Mouse (Mus musculus): ENCODE measurements around the gene Tmem132d. TPM values are rescaled to one million over a fixed set of nuclear protein-coding genes. Genes with fewer than 3 reads are reported as not detected.

Tmem132d gene
- polyA plus RNA-seq, 1 experiment = not detected

DNA sequence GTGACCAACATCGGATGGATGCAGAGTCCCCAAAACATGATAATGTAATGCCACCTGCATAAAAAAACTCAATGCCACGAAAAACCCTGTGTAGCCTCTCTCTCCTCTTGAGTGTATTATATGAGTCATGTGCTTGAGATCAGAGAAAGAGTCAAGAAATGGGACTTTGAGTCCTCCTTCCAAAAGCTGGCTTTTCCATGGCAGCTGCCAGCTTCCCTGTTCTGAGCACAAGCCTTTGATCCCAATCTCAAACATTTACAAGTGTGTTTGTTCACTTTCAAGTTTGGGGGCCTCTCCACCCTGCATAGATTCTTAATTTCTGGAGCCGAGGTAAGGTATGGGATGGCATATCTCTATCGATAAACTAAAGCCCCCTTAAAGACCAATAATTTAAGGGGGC, 8.2 kb downstream of the Tmem132d start:
- TF ChIP-seq CTCF (IDR thresholded peaks at IDR 0.05; ENCODE audit: control insufficient read depth, insufficient read depth, low read length) = no peak
- TF ChIP-seq POLR2A (IDR thresholded peaks at IDR 0.05; ENCODE audit: borderline replicate concordance, control insufficient read depth, low read depth, low read length) = no peak
- Histone ChIP-seq H3K4me1 (ENCODE audit: control insufficient read depth, insufficient read depth, low read length) (no peaks in the 10 kb centered on the region), H3K4me3 (replicated peaks; ENCODE audit: control insufficient read depth, low read depth, low read length) (no peak overlapping the region), H3K27ac (ENCODE audit: control insufficient read depth, insufficient read depth, low read depth, low read length, poor library complexity) (no peak overlapping the region)
- 71% methylated on average over 4 of the region's 4 CpGs for WGBS

DNA sequence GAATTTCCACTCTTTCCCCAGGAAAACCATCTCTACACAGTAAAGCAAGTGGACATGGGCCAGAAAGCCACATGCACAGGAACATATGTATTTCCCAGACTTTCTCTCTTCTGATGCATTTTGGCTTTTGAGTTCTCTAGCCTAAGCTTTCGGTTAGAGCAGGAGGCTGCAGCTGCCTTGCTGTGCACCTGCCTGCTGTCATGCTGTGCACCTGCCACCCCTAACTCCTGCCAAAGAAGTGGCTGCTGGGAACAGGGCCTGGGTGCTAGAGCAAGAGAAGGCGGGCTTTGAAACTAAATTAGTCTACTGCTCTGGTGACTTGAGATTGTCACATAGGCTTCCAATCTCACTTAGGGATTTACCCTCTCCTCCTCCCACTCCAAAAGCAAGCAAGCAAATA, 8.7 kb downstream of the Tmem132d start:
- no peak overlapping the region for H3K4me3 ChIP-seq (replicated peaks; ENCODE audit: control insufficient read depth, low read depth, low read length)
- TF ChIP-seq POLR2A (IDR thresholded peaks at IDR 0.05; ENCODE audit: borderline replicate concordance, control insufficient read depth, low read depth, low read length) = no peak
- TF ChIP-seq CTCF (IDR thresholded peaks at IDR 0.05; ENCODE audit: control insufficient read depth, insufficient read depth, low read length) = no peak
- no peak overlapping the region for H3K27ac ChIP-seq (ENCODE audit: control insufficient read depth, insufficient read depth, low read depth, low read length, poor library complexity)
- WGBS = 76% methylated on average over 2 of the region's 2 CpGs
- H3K4me1 ChIP-seq (ENCODE audit: control insufficient read depth, insufficient read depth, low read length) = no peaks in the 10 kb centered on the region

DNA sequence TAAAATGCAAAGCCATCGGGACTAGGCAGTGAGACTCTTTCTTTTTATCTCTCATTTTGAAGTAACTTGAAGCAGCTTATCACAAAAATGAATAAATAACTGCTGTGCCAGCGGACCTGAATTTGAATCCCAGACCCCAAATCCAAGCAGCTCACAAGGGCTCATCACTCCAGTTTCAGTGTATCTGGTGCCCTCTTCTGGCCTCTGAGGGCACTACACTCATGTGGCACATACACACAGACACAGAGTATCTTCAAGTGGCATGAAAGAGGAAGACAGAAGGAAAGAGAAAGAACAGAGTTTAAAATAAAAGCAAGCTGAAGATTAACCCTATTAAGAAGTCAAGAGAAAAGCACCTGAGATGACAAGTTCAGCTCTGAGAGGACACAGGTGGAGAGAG, 10.8 kb downstream of the Tmem132d start:
- no peak for TF ChIP-seq POLR2A (IDR thresholded peaks at IDR 0.05; ENCODE audit: borderline replicate concordance, control insufficient read depth, low read depth, low read length)
- no peak for TF ChIP-seq CTCF (IDR thresholded peaks at IDR 0.05; ENCODE audit: control insufficient read depth, insufficient read depth, low read length)
- WGBS = 83% methylated on average over 2 of the region's 2 CpGs

DNA sequence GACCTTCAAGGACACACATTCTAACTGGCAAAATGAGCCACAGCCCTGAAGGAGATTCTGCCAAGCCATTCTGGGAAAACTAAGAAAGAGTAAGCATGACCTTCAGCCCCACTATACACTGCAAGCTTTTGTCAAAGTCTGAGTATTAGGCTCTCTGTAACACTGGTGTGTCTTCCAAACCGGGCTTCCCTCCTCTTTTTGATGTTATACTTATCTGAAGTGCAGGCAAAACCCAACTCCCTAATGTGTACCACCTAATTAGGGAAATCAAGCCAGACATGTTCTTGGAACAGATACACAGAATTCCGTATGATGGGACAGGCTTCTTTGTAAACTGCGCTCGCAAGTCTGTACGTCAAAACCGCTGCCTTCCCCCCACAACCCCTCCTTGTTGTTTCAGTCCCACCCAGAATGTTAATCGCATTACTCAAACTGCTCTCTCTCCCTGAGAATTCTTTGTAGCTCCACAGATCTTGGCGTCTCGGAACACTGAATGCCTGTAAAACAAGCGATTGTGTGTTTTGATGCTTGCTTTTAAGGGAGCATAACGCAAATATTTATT, 14.6 kb downstream of the Tmem132d start:
- Histone ChIP-seq H3K27ac (ENCODE audit: control insufficient read depth, insufficient read depth, low read depth, low read length, poor library complexity) (no peak overlapping the region), H3K4me1 (ENCODE audit: control insufficient read depth, insufficient read depth, low read length) (no peaks in the 10 kb centered on the region), H3K4me3 (replicated peaks; ENCODE audit: control insufficient read depth, low read depth, low read length) (no peak overlapping the region)
- TF ChIP-seq POLR2A (IDR thresholded peaks at IDR 0.05; ENCODE audit: borderline replicate concordance, control insufficient read depth, low read depth, low read length) = no peak
- TF ChIP-seq CTCF (IDR thresholded peaks at IDR 0.05; ENCODE audit: control insufficient read depth, insufficient read depth, low read length) = no peak
- 77% methylated on average over 11 of the region's 11 CpGs for WGBS

More for the DNA sequence above, 10.8 kb downstream of the Tmem132d start:
- no peaks in the 10 kb centered on the region for H3K4me1 ChIP-seq (ENCODE audit: control insufficient read depth, insufficient read depth, low read length)
- no peak overlapping the region for H3K27ac ChIP-seq (ENCODE audit: control insufficient read depth, insufficient read depth, low read depth, low read length, poor library complexity)
- no peak overlapping the region for H3K4me3 ChIP-seq (replicated peaks; ENCODE audit: control insufficient read depth, low read depth, low read length)

DNA sequence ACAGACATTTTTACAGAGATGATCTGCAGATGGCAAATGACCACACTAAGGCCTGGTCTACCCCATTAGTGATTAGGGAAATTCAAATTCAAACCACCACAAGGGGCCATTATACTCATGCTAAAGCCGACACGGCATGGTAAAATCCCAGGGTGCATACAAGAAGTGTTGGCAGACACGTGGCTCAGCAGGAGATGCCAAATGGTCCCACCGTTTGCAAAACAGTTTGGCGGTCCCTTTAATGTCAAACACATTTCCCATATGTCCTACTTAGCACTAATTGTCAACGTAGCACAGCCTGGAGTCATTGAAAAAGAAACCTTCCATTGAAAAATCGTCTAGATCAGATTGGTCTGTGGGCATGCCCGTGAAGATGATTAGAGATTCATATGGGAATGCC, 18.8 kb downstream of the Tmem132d start:
- TF ChIP-seq POLR2A (IDR thresholded peaks at IDR 0.05; ENCODE audit: borderline replicate concordance, control insufficient read depth, low read depth, low read length) = no peak
- TF ChIP-seq CTCF (IDR thresholded peaks at IDR 0.05; ENCODE audit: control insufficient read depth, insufficient read depth, low read length) = no peak
- no peak overlapping the region for H3K4me3 ChIP-seq (replicated peaks; ENCODE audit: control insufficient read depth, low read depth, low read length)
- no peaks in the 10 kb centered on the region for H3K4me1 ChIP-seq (ENCODE audit: control insufficient read depth, insufficient read depth, low read length)
- no peak overlapping the region for H3K27ac ChIP-seq (ENCODE audit: control insufficient read depth, insufficient read depth, low read depth, low read length, poor library complexity)
- WGBS = 54% methylated on average over 8 of the region's 8 CpGs

DNA sequence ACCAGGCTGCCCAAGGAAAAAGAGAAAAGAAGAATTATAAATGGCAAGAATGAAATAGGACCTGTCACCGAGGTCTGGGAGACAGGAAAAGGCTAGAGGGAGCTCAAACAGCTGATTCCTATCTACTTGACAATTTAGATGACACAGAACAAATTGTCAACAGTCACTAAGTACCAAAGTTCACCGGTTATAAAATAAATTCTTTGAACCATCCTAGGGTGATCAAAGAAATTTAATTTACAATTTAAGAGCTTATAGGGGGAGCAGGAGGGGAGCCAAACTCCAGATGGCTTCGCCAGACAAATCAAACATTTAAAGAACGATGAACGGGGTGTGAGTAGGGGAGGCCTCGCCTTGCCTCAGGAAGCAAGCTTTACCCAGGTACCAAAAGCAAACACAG, 20.6 kb downstream of the Tmem132d start:
- TF ChIP-seq POLR2A (IDR thresholded peaks at IDR 0.05; ENCODE audit: borderline replicate concordance, control insufficient read depth, low read depth, low read length) = no peak
- TF ChIP-seq CTCF (IDR thresholded peaks at IDR 0.05; ENCODE audit: control insufficient read depth, insufficient read depth, low read length) = no peak
- Histone ChIP-seq H3K4me1 (ENCODE audit: control insufficient read depth, insufficient read depth, low read length) (no peaks in the 10 kb centered on the region), H3K27ac (ENCODE audit: control insufficient read depth, insufficient read depth, low read depth, low read length, poor library complexity) (no peak overlapping the region), H3K4me3 (replicated peaks; ENCODE audit: control insufficient read depth, low read depth, low read length) (no peak overlapping the region)
- 58% methylated on average over 6 of the region's 6 CpGs for WGBS

DNA sequence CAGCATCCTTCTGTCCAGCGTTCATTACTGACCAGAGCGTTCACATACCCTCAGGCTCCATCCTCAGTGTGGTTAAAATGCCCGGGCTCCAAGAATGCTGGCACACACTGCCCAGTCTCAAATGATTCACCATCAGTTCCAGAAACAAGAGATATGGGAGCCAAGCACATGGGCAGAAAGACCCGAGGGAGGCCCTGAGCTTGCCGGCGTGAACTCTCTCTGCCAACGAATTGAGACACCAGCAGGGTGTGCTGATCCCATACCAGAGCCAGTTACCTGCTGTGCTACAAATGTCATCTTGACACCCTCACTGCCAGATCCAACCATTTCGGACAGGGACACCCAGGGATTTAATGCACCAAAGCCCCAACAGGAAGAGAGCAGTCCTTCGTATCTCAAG, 25.3 kb downstream of the Tmem132d start:
- H3K4me3 ChIP-seq (replicated peaks; ENCODE audit: control insufficient read depth, low read depth, low read length) = no peak overlapping the region
- no peak for TF ChIP-seq CTCF (IDR thresholded peaks at IDR 0.05; ENCODE audit: control insufficient read depth, insufficient read depth, low read length)
- no peak for TF ChIP-seq POLR2A (IDR thresholded peaks at IDR 0.05; ENCODE audit: borderline replicate concordance, control insufficient read depth, low read depth, low read length)
- H3K4me1 ChIP-seq (ENCODE audit: control insufficient read depth, insufficient read depth, low read length) = no peaks in the 10 kb centered on the region
- no peak overlapping the region for H3K27ac ChIP-seq (ENCODE audit: control insufficient read depth, insufficient read depth, low read depth, low read length, poor library complexity)
- 82% methylated on average over 9 of the region's 9 CpGs for WGBS

DNA sequence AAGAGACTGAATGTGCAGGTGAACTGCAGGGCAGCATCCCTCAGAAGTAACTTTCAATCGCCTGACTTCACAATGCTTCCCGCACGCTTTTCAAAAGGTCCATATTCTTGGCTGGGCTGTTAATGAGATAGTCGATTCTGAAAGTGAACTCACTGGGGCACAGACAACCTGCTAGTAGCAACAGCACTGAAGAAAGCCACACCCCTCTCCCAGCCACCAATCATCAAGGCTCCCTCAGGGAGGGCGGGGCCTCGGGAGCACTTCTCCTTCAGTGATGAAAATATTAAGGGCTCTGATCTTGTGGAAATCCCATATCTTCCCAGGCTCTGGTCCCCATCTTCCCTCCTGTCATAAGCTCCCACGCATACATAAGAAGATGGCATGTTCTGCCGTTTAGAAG, 27.8 kb downstream of the Tmem132d start:
- Histone ChIP-seq H3K27ac (ENCODE audit: control insufficient read depth, insufficient read depth, low read depth, low read length, poor library complexity) (no peak overlapping the region), H3K4me1 (ENCODE audit: control insufficient read depth, insufficient read depth, low read length) (no peaks in the 10 kb centered on the region), H3K4me3 (replicated peaks; ENCODE audit: control insufficient read depth, low read depth, low read length) (no peak overlapping the region)
- WGBS = 89% methylated on average over 8 of the region's 8 CpGs
- TF ChIP-seq POLR2A (IDR thresholded peaks at IDR 0.05; ENCODE audit: borderline replicate concordance, control insufficient read depth, low read depth, low read length) (no peak), CTCF (IDR thresholded peaks at IDR 0.05; ENCODE audit: control insufficient read depth, insufficient read depth, low read length) (no peak)

DNA sequence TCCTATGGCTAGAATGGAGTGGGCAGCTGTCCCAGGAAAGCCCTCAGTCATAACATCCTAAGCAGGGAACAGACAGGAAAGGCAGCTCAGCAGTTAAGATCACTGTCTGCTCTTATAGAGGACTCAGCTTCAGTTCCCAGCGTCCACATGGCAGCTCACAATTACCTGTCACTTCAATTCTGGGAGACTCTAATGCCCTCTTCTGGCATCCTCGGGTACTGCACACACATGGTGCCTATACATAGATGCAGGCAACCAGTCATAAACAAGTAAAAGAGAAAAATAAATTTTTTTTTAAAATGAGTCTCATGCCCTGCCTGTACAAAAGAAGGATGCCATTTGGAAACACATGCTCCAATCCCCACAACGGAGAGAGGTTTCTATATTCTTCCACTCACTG, 28.7 kb downstream of the Tmem132d start:
- Histone ChIP-seq H3K27ac (ENCODE audit: control insufficient read depth, insufficient read depth, low read depth, low read length, poor library complexity) (no peak overlapping the region), H3K4me1 (ENCODE audit: control insufficient read depth, insufficient read depth, low read length) (no peaks in the 10 kb centered on the region), H3K4me3 (replicated peaks; ENCODE audit: control insufficient read depth, low read depth, low read length) (no peak overlapping the region)
- TF ChIP-seq CTCF (IDR thresholded peaks at IDR 0.05; ENCODE audit: control insufficient read depth, insufficient read depth, low read length) (no peak), POLR2A (IDR thresholded peaks at IDR 0.05; ENCODE audit: borderline replicate concordance, control insufficient read depth, low read depth, low read length) (no peak)
- WGBS = 86% methylated on average over 3 of the region's 3 CpGs
